Mouse (Mus musculus) frontal cortex, postnatal 10 days (tissue): ENCODE measurements around the gene Olfr165.
"Not testable (repeated sequence)": the region's sequence is repeated elsewhere in the genome, so short reads cannot be mapped to it uniquely, and the experiment has no call there.

ENCODE experiments used
- DNase-seq, 2 experiments: peaks; one replicate each; pipeline ENCODE4 v3.0.0; 2022; ENCODE audit warnings: low spot score in 2 of 2, mixed read lengths in 1 of 2

Gene Olfr165

DNA sequence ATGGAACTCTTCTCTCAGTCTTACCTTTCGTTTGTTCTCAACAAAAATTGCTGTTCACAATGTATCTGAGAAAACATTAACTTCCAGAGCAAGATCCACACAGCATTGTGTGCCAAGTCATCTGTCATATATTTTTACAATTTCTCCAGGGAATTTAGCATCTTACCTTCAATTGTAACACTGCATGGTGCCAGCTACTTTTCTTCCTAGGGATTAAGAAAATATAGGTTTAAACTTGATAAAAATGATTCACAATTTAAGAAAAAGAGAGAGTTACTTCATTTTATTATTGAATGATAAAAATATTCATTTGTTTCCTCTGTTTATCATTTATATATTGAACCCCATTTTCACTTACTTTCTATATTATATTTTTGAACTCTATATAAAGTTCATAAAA is at the start of gene Olfr165:
Gene Olfr165 (minus strand): TSS at position 101 of the 400 bp plus-strand sequence.
- no peak for DNase-seq

DNA sequence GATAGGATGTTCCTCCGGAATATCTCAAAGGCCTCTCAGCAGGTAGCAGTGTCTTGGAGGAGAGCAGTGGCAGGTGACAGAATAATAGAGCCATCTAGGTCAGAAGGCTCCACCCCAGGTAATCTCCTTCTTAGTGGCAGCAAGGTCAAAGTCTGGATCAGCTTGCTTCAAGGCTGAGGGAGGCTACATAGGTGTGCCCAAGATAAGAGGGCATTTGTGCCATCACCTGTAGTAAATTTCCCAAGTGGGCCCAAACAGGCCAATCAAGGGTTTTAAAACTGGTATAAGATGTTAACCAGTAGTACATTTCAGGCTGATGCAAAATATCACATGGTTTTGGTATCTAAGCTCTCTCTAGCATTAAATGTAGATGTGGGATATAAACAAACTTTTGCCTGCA is 41.4 kb upstream of the Olfr165 start:
- no peak for DNase-seq

DNA sequence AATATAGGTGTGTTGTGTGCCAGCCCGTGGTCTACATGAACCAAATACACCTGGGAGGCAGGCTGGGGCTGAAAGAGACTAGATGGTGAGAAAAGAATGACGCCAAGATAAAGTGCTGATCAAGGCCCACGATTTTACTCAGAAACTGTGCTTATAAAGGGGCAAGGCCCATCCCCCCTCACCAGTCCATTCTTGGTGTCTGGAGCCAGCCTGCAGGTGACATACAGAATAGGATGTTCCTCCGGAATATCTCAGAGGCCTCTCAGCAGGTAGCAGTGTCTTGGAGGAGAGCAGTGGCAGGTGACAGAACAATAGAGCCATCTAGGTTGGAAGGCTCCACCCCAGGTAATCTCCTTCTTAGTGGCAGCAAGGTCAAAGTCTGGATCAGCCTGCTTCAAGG is 35.8 kb upstream of the Olfr165 start:
- not testable (repeated sequence) for DNase-seq

- DNase-seq, result no peak
Measured at GRCm38 (mm10) chr16:19387984-19388383, 35.0 kb downstream of the Olfr165 start.
